Mouse (Mus musculus) NIH3T3 (cell line): Measurements from ENCODE around the gene Zc3h6.
A peak's percentile ranks its signal among the peaks of the same experiment; 100 is the strongest.

Experiments used
- DNase-seq: peaks from one replicate; pipeline ENCODE4 v3.0.0-alpha.2; 2012; ENCODE audit warnings: low read depth

Gene Zc3h6

DNA sequence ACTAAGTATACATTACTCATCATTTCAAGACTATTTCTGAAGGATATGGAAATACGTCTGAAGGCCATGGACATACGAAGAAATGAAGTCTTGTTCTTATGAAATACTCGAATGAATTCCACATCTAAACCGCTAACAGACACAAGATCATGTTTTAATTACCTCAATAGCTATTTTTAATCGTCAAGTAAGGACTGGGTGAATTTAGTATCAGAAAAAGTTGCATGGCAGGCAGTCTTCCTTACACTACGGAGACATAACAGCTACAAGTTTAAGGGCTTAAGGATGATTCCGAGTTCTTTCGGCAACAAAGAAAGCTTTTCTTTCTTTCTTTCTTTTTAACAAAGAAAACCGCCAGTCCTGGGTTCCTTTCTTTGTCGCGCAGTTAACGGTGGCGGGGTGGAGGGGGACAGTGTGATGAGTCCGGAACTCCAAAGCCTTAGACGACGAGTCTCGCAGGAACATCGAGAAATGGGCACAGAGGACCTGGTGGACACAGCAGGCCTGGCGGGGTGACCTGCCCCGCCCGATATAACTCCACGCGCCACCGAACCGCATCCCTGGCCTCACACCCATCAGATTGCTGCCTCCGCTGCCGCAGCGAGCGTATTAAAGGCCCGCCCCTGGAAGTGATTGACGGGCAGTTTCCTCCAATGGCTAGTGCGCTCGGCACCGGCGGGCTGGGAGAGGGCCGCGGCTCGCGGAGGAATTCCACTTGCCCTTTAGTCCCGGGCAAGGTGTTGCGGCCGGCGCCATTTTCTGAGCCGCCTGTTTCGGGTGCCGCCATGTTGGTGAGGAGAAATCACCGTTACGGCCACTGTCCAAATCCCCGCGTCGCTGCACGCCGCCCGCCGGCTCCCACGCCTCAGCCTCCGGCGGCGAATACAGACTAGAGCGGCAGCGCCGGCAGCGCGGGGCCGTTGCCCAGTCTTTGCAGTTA is at the start of gene Zc3h6:
Gene Zc3h6, plus strand, starts transcription at position 762 of the 940 bp plus-strand sequence.
- DNase-seq, result peak; percentile 99

DNA sequence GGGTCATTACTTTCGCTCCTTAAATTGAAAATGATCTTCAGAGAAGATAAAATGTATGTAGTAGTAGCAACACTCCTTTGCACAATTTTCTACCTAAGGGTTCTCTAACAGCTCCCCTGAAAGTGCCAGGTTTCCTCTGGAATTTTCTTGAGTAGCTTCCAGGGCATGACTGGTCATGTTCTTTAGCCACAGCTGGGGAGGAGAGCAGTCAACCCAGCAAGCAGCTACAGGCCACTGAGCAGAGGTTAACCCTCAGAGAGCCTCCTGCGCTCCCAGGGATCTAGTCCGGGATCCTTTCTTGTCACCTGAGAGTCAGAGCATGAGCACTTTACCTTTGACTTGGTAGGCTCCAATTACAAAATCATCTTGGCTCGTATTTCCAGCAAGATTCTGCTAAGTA is 42.4 kb upstream of the Zc3h6 start:
- DNase-seq, result no peak

DNA sequence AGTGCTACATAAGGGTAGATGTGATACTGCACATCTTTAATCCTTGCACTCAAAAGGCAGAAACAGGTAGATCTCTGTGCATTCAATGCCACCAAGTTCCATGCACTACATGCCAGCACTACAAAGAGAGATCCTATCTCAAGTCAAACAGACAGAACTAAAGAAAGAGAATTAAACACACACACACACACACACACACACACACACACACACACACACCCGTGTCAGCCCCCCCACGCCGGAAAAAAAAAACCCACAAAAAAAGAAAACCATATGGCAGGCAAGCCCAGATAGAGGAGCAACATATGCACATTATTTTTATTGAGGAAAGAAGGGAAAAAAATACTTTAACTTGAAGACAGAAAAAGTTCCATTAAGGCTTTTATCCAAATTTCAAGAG is 38.8 kb upstream of the Zc3h6 start:
- no peak for DNase-seq

DNA sequence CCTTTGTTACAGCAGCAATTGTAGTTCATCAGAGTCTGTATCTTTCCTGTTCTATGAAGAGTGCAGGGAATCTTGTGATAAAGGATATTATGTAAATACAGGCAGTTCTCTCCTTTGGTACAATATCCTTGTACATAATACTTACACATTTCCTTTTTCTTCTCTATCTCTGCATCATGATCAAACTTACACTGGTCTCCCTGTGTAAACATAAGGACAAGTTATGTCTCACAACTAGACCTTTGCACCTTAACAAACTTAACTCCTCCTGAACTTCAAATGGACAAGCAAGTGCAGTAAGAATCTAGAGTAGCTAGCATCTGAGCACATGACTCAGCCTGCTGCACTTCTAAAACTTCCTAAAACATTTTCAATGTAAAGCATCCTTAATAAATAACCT is 36.5 kb upstream of the Zc3h6 start:
- DNase-seq, result no peak

DNA sequence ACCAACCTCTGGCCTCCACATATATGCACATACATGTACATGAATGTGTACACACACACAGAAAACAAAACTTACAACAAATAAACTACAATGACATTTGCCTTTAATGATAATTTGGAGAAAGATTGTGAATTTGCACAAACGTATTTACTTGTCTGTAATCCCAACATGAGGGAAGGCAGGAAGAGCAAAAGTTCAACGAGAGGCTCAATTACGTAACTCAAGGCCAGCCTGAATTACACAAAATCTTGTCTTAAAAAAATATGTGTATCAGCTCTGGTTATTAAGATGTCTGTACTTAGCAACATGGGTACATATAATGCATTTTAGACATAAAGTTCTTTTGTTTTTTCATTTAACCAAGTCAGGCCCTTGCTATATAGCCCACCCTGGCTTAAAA is 30.9 kb upstream of the Zc3h6 start:
- no peak for DNase-seq

DNA sequence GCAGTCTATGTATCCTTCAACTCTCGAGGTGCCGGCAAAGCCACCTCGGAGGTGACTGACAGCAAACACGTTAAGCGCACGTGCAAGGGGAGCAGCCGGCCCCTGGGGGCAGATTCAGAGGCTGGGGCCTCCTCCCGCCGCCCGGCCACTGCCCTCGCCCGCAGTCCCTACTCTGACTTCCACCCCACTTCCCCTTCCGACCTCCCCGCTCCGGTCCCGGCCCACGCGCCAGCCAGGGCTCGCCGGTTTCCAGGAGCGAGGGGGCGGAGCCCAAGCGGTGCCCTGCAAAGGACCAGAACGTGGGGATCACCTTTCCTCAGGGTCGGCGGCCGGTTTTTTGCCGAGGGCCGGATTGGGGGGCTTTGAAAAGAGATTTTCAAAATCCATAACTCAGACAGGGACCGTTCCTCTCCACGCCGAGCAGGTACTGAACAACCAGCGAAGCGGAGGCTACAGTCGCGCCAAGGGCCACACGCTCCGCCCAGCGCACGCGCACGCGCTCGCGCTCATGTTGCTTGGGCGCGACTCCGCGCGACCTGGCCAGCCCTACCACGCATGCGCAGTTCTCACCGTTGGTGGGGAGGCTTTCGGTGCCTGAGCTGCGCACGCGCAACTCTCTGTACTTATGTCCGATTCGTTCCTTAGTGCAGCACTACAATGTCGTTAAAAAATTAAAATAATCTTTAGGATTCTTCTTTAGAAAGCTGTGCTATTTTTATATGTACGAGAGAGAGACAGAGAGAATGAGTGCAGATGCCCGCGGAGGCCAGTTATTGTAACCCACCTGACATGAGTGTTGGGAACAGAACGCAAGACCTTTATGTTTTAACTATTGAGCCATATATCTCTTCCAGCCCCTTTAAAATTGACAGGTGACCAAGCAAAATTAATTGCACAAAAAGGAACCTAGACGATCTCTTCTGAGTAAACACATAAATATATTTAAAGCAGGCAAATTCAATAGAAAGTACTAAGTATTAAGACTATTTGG is 23.4 kb upstream of the Zc3h6 start, which contains the start of gene Zc3h8:
Gene Zc3h8, minus strand, starts transcription at position 540 of the 991 bp plus-strand sequence.
- DNase-seq, result peak; percentile 99

DNA sequence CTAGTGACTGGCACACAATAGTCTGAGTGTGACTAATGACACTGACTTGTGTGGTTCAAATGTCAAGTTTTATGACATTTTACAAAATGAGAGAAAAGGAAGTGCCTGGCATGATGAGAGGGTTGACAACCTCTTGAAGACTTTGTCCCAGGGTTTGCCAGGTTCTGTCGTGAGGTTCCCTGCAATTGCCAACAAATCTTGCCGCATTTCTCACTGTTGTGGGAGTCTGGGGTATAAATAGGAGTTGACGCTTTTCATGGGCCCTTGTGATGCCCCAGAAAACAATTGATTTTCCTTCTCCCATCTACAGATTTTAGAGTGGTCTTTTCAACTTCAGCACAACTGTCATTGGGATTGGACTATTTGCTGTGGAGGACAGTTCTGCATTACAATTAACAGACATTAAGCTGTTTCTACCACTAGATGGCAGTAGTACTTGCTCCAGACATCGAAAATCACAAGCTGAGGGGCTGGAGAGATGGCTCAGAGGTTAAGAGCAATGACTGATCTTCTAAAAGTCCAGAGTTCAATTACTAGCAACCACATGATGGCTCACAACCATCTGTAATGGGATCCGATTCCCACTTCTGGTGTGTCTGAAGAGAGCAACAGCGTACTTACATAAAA is 19.1 kb upstream of the Zc3h6 start:
- peak; percentile 79 for DNase-seq

GRCm38 (mm10) chr2:128954186-128954585 is 13.0 kb upstream of the Zc3h6 start:
- DNase-seq, result no peak

GRCm38 (mm10) chr2:128965505-128966105 is 1.6 kb upstream of the Zc3h6 start:
- DNase-seq, result peak; percentile 32

DNA sequence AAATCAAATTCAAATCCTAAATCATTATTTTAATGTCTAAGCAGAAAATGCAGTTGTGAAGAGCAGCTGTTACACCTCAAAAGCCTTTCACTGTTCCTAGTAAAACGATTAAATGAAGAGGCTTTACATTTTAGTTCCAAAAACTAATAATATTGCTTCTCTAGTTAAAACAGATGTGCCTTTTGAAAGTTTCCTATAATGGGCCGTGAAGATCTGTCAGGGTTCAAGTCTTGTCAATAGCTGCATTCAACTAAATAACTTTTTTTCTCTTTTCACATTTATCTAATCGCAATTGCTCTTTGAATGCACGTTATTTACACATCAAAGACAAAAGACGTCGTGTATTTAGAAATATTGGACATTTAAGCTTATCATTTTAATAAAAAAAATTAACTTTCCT is 966 bp upstream of the Zc3h6 start:
- no peak for DNase-seq

GRCm38 (mm10) chr2:128967661-128968441 is 649 bp downstream of the Zc3h6 start, which contains the start of gene Gm10762:
Gene Gm10762 (minus strand): TSS chr2:128967725.
- peak; percentile 81 for DNase-seq

GRCm38 (mm10) chr2:128968475-128969083 is 1.4 kb downstream of the Zc3h6 start:
- DNase-seq, result no peak

DNA sequence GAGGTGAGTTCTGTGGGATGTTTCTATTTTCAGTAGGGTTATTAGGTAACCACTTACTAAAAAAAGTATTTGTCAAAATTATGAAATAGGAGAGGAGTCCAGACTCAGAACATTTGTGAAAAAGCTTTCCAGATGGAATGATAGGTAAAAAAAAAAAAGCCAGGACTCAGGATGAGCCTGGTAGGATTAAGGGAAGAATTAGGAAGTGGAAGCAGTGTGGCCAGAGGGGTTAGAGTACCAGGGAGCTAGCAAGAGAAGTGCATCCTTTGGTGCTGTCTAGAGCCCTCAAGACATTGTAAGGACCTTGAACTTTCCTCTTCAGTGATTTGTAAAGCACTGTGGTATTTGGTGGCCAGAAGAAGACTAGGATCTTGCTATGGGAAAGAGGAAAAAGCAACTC is 5.1 kb downstream of the Zc3h6 start:
- DNase-seq, result no peak

- DNase-seq, result no peak
Measured at GRCm38 (mm10) chr2:128975572-128975971, 8.4 kb downstream of the Zc3h6 start.

GRCm38 (mm10) chr2:128984746-128985145 is 17.5 kb downstream of the Zc3h6 start:
- no peak for DNase-seq

DNA sequence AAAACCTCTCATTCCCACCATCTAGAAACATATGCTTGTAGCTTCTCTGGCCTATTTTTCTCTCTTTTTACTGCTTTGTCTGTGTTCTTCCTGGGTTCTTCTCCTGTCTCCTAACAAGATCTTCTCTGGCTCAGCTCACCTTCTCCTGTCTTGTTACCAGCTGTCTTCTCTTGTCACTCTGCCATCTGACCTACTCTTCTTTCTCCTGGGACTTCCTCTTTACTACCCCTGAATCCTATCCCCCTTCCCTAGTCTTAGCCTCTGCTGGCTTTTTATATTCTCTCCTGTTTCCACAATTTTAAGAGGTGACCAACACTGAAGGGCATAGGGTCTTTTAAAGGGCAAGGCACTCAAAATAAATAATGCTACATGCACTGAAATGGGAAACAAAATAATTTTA is 37.7 kb downstream of the Zc3h6 start:
- DNase-seq, result no peak

- DNase-seq, result no peak
Measured at GRCm38 (mm10) chr2:129006194-129006749, 39.1 kb downstream of the Zc3h6 start.

GRCm38 (mm10) chr2:129008867-129009266 is 41.7 kb downstream of the Zc3h6 start:
- DNase-seq, result peak; percentile 24

GRCm38 (mm10) chr2:129020106-129020505 is 52.9 kb downstream of the Zc3h6 start:
- DNase-seq, result no peak

GRCm38 (mm10) chr2:129024820-129025219 is 57.6 kb downstream of the Zc3h6 start:
- DNase-seq, result peak; percentile 91
